Mouse (Mus musculus): ENCODE measurements at regions not wholly inside any gene's neighbourhood (a gene's known extent, or its start where the extent isn't known, plus 50 kb on each side); places are given as distances from the start of the nearest gene placed in this dataset.

DNA sequence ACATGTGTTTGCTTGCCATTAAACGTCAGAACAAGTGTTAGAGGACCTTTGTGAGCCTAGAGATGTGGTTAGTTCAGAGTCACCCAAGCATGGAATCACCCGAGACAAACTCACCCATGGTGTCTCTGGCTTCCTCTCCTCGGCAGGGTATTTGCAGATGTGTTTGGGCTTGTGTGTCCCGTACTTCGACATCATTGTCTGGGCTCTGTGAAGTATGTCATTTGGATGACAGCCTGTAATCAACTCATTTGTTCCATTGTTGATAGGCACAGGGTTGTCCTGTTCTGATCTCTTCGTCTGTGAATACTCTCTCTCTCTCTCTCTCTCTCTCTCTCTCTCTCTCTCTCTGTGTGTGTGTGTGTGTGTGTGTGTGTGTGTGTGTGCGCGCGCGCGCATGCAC is 277.8 kb upstream of the Dynlrb2 start:
- DNase-seq (ENCODE audit: low read depth): no peak

GRCm38 (mm10) chr8:116223235-116223634 is 281.5 kb upstream of the Dynlrb2 start:
- no peak for DNase-seq (ENCODE audit: low read depth)

DNA sequence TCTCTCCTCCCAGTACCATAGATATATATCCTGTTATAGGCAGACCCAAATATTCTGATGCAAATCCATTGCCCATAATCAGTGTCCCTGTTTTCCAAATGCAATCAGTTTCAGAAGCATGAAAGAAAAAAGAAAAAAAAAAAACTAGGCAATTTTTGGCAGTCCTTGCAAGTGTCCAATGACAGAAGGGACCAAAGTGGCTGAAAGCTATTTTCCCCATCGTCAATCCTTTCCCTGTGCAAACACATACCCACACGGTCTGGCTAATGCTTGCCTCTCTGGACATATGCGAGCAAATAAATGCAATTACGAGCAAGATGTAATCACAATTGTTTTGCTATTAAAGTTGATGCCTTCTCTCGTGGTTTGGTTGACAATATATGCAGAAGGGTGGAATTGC is 288.9 kb upstream of the Dynlrb2 start:
- no peak for DNase-seq (ENCODE audit: low read depth)

DNA sequence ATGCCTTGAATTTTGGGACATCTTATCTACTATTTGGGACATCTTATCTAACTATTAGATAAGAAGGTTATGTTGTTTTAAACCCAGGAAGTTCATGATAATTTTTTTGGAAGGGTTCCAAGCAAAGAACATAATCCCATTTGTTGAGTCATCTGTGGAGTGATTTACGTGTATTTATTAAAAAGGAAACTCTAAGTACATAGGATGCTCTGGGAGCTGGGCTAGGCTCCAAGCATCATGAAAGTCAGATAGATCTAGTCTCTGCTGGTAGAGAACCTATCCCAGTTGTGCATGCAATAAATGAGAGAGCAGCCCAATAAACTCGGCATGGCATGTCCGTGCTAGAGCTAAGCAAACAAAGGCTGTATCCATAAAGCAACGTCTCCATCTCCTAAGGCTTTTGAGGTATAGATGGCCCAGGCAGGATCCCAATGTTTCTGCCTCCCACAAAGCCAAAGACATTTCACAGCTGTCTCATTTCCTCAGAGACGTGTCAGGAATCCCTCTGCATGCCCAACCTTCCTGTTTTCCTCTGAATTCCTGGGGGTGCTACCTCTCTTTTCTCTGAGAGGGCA is 289.4 kb upstream of the Dynlrb2 start:
- no peak for DNase-seq (ENCODE audit: low read depth)

GRCm38 (mm10) chr8:116203631-116204030 is 301.1 kb upstream of the Dynlrb2 start:
- DNase-seq (ENCODE audit: low read depth): no peak

DNA sequence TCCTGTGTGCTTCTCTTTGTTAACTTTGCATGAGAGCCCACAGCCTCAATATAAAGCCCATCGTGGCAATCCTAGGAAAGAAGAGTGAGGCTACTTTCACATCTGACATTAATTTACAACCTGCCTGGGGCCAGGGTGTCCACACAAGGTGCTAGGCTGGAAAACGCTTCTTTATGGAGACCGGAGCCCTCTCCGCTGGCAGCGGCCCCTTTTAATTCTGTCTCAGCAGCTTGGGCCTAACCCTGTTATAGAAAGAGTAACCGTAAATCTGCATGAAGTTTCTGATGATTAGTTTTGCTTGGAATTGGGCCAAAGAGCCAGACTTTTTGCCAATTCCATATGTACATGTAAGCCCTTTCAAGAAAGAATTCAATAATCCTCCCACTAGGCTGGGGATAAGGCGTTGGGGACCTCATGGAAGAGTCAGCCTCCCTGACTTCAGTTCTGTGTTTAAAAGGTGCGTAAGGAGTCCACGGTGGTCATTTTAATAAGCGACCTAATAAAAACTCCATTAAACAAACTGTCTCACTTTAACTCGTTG is 304.2 kb upstream of the Dynlrb2 start:
- DNase-seq (ENCODE audit: low read depth): no peak

GRCm38 (mm10) chr8:116196623-116197184 is 308.1 kb upstream of the Dynlrb2 start:
- no peak for DNase-seq (ENCODE audit: low read depth)

- no peak for DNase-seq (ENCODE audit: low read depth)
Observed at GRCm38 (mm10) chr8:116192096-116192495, 312.7 kb upstream of the Dynlrb2 start.

DNA sequence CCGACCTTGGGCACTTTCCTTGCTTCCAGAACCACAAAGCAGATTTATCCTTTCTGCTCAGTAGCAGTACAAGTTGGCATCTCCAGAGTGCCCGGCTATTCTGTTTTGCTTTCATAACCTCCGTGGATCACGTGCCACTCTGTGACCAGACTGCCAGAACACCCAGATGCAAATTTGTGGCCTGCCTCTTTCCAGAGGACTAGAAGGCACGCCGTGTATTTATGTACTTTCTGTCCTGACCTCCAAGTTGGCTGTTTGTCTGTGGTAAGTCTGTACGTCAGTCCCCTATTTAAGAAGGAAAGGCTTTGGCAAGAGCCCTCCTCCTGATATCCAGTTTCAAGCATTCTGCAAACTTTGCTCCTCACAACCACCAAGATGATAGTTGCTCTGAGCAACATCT is 319.6 kb upstream of the Dynlrb2 start:
- DNase-seq (ENCODE audit: low read depth): no peak

- no peak for DNase-seq (ENCODE audit: low read depth)
Observed at GRCm38 (mm10) chr8:116184241-116184640, 320.5 kb upstream of the Dynlrb2 start.

DNA sequence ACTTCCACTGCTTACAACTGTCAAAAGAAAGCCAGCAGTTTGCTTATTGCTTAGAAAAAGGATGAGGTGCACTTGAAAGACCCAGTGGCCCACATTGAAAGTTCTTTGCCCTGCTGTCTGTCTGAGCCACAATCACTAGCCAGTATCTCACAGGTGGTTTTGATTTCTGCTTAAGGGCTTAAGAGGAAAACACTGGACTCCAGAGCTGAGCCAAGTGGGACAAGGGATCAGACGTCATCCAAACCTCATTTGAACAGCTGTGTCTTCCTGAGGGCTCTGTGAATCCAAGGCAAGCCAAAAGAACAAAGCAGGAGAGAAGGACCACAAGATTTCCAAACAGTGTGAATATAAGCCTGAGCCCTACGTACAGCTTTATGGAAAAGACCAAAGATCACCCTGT is 326.8 kb upstream of the Dynlrb2 start:
- DNase-seq (ENCODE audit: low read depth): no peak

DNA sequence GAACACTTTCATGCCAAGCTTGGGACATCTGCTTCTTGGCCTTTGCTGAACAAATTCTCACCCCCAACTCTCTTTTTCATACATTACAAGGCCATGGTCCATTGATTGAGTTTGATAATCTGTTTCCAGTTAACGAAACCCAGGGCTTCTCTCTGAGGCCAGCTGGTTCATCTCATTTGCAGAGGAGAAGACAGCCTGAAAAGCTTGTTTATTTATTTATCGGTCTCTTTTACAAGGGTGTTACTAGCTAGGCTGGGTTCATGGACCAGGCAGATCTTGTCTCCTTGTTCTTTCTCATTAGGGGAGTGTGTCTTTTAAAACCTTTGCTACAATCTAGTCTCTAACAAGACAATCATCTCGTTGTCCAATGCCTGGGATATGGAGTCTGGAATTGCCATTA is 329.9 kb upstream of the Dynlrb2 start:
- no peak for DNase-seq (ENCODE audit: low read depth)

- DNase-seq (ENCODE audit: low read depth): no peak
Observed at GRCm38 (mm10) chr8:116173961-116174360, 330.8 kb upstream of the Dynlrb2 start.

GRCm38 (mm10) chr8:116167874-116168273 is 336.9 kb upstream of the Dynlrb2 start:
- DNase-seq (ENCODE audit: low read depth): no peak

DNA sequence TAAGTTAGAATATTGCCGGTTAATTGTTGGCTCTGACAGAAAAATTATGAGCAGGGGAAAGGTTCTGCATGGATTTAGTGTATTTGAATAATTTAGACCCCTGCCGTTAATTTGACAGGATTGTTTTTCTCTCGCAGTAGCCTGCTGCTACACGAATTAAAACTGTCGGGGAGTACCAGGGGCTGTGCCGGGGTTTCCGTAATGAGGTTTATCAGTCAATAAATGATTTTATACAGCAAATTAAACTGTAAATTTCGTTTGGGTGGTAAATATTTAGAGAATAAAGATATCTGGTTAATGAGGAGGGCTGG is 339.8 kb upstream of the Dynlrb2 start:
- no peak for DNase-seq (ENCODE audit: low read depth)

- DNase-seq (ENCODE audit: low read depth): no peak
Observed at GRCm38 (mm10) chr8:116164190-116164988, 340.4 kb upstream of the Dynlrb2 start.

- DNase-seq (ENCODE audit: low read depth): no peak
Observed at GRCm38 (mm10) chr8:116160932-116161331, 343.8 kb upstream of the Dynlrb2 start.

GRCm38 (mm10) chr8:116143687-116144573 is 360.8 kb upstream of the Dynlrb2 start:
- DNase-seq (ENCODE audit: low read depth): no peak

GRCm38 (mm10) chr8:116141363-116141762 is 363.4 kb upstream of the Dynlrb2 start:
- no peak for DNase-seq (ENCODE audit: low read depth)

- DNase-seq (ENCODE audit: low read depth): no peak
Observed at GRCm38 (mm10) chr8:116139934-116140333, 364.8 kb upstream of the Dynlrb2 start.

GRCm38 (mm10) chr8:116137765-116138164 is 367.0 kb upstream of the Dynlrb2 start:
- no peak for DNase-seq (ENCODE audit: low read depth)

GRCm38 (mm10) chr8:116133503-116133902 is 371.3 kb upstream of the Dynlrb2 start:
- DNase-seq (ENCODE audit: low read depth): no peak

All from 416B (cell line).